Mouse (Mus musculus): ENCODE data around the gene Tmem132a. TPM values are rescaled to one million over a fixed set of nuclear protein-coding genes. Genes with fewer than 3 reads are reported as not detected.

Tmem132a gene
- polyA plus RNA-seq, 1 experiment from 2014 or later = 80.2 TPM

GRCm38 (mm10) chr19:10878201-10878837, 8.6 kb upstream of the Tmem132a start:
- H3K4me2 ChIP-seq = no peak overlapping the region
- H3K27ac ChIP-seq (ENCODE audit: low read depth) = no peak overlapping the region
- no peak overlapping the region for H3K9ac ChIP-seq
- no peaks in the 10 kb centered on the region for H3K9me3 ChIP-seq (ENCODE audit: low read depth, low read length)
- ATAC-seq (ENCODE audit: insufficient read depth) = no peak
- no peaks in the 10 kb centered on the region for H3K27me3 ChIP-seq (ENCODE audit: insufficient read depth, low read length)
- no peak overlapping the region for H3K4me3 ChIP-seq (ENCODE audit: low read depth, low read length)
- WGBS = 88% methylated on average over 7 of the region's 7 CpGs
- peaks cover 29% of the 10 kb centered on the region for H3K36me3 ChIP-seq (ENCODE audit: insufficient read depth)
- DNase-seq = no peak
- TF ChIP-seq CTCF (IDR thresholded peaks at IDR 0.05; ENCODE audit: low read depth) = no peak
- no peaks in the 10 kb centered on the region for H3K4me1 ChIP-seq (ENCODE audit: insufficient read depth)

GRCm38 (mm10) chr19:10871328-10871961, 1.7 kb upstream of the Tmem132a start:
- Histone ChIP-seq H3K27me3 (ENCODE audit: insufficient read depth, low read length) (no peaks in the 10 kb centered on the region), H3K27ac (ENCODE audit: low read depth) (no peak overlapping the region), H3K36me3 (ENCODE audit: insufficient read depth) (peaks cover 43% of the 10 kb centered on the region), H3K9me3 (ENCODE audit: low read depth, low read length) (no peaks in the 10 kb centered on the region), H3K4me3 (ENCODE audit: low read depth, low read length) (no peak overlapping the region), H3K4me2 (no peak overlapping the region), H3K9ac (no peak overlapping the region), H3K4me1 (ENCODE audit: insufficient read depth) (0 out of 2 replicates have a peak, but pooled peaks cover 7% of the 10 kb centered on the region)
- DNase-seq (no peak), ATAC-seq (ENCODE audit: insufficient read depth) (no peak)
- no peak for TF ChIP-seq CTCF (IDR thresholded peaks at IDR 0.05; ENCODE audit: low read depth)
- WGBS = 71% methylated on average over 14 of the region's 14 CpGs

- ATAC-seq (ENCODE audit: insufficient read depth) (no peak), DNase-seq (no peak)
- H3K4me3 ChIP-seq (ENCODE audit: low read depth, low read length) = no peak overlapping the region
- 0 out of 2 replicates have a peak, but pooled peaks cover 7% of the 10 kb centered on the region for H3K4me1 ChIP-seq (ENCODE audit: insufficient read depth)
- H3K36me3 ChIP-seq (ENCODE audit: insufficient read depth) = peaks cover 49% of the 10 kb centered on the region
- no peak overlapping the region for H3K9ac ChIP-seq
- H3K27me3 ChIP-seq (ENCODE audit: insufficient read depth, low read length) = no peaks in the 10 kb centered on the region
- H3K27ac ChIP-seq (ENCODE audit: low read depth) = peak overlapping the region; percentile 80; the same call in 1 of the 2 replicates
- no peak for TF ChIP-seq CTCF (IDR thresholded peaks at IDR 0.05; ENCODE audit: low read depth)
- H3K9me3 ChIP-seq (ENCODE audit: low read depth, low read length) = no peaks in the 10 kb centered on the region
- H3K4me2 ChIP-seq = no peak overlapping the region
- 84% methylated on average over 3 of the region's 3 CpGs for WGBS
These were observed 936 bp upstream of the Tmem132a start for GRCm38 (mm10) chr19:10870676-10871075.

- Histone ChIP-seq H3K4me3 (ENCODE audit: low read depth, low read length) (peak overlapping the region; percentile 85), H3K9ac (peak overlapping the region; percentile 89), H3K36me3 (ENCODE audit: insufficient read depth) (peaks cover 61% of the 10 kb centered on the region), H3K27ac (ENCODE audit: low read depth) (peak overlapping the region; percentile 80), H3K4me1 (ENCODE audit: insufficient read depth) (0 out of 2 replicates have a peak, but pooled peaks cover 7% of the 10 kb centered on the region), H3K27me3 (ENCODE audit: insufficient read depth, low read length) (no peaks in the 10 kb centered on the region), H3K9me3 (ENCODE audit: low read depth, low read length) (no peaks in the 10 kb centered on the region), H3K4me2 (peak overlapping the region; percentile 83)
- under 1% methylated on average over 43 of the region's 43 CpGs for WGBS
- DNase-seq = peak; percentile 91
- no peak for TF ChIP-seq CTCF (IDR thresholded peaks at IDR 0.05; ENCODE audit: low read depth)
- peak; percentile 95 for ATAC-seq (ENCODE audit: insufficient read depth)
These were observed 377 bp downstream of the Tmem132a start for GRCm38 (mm10) chr19:10869241-10869885.

- under 1% methylated on average over 17 of the region's 17 CpGs for WGBS
- H3K4me3 ChIP-seq (ENCODE audit: low read depth, low read length) = peak overlapping the region; percentile 85
- peak overlapping the region; percentile 89 for H3K9ac ChIP-seq
- 0 out of 2 replicates have a peak, but pooled peaks cover 7% of the 10 kb centered on the region for H3K4me1 ChIP-seq (ENCODE audit: insufficient read depth)
- peak overlapping the region; percentile 83 for H3K4me2 ChIP-seq
- H3K27ac ChIP-seq (ENCODE audit: low read depth) = 0 out of 2 replicates have a peak overlapping the region, but pooled peaks have one; percentile 12
- ATAC-seq (ENCODE audit: insufficient read depth) (peak; percentile 28), DNase-seq (peak; percentile 34)
- no peaks in the 10 kb centered on the region for H3K27me3 ChIP-seq (ENCODE audit: insufficient read depth, low read length)
- no peak for TF ChIP-seq CTCF (IDR thresholded peaks at IDR 0.05; ENCODE audit: low read depth)
- H3K36me3 ChIP-seq (ENCODE audit: insufficient read depth) = peaks cover 61% of the 10 kb centered on the region
- no peaks in the 10 kb centered on the region for H3K9me3 ChIP-seq (ENCODE audit: low read depth, low read length)
These were observed 1.1 kb downstream of the Tmem132a start for GRCm38 (mm10) chr19:10868623-10869141.

DNA sequence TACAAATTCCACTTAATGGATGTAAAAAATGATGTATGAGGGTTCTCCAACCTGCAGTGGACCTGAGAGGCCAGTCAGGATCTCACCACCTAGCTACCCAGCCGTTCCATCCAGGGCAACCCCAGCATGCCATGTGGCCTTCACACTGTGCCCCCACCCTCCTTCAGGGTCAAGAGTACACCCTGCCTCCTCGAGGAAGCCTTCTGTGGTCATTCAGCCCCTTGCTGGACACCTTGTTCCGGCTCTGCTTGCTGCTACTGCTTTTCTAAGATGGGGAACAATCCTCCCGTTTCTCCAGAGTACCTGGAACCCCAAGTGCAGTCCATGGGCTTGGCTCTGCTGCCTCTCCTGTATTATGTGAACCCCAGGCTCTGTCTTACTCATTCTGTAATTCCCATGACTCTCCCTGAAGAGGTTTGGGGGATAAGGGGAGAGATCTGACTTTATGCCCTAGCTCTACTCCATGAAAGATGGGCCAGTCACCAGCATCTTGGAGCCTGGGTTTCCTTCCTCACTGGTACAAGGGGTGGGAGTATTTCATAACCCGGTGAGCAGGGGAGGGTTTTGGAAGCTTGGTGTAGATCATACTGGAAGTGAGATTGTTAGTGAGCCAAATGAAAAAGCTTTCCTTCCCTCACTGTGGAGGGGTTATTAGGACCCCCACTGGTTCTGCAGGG, 1.7 kb downstream of the Tmem132a start:
- peak overlapping the region; percentile 85 for H3K4me3 ChIP-seq (ENCODE audit: low read depth, low read length)
- 22% methylated on average over 5 of the region's 5 CpGs for WGBS
- DNase-seq = no peak
- H3K9me3 ChIP-seq (ENCODE audit: low read depth, low read length) = no peaks in the 10 kb centered on the region
- no peaks in the 10 kb centered on the region for H3K27me3 ChIP-seq (ENCODE audit: insufficient read depth, low read length)
- no peak for ATAC-seq (ENCODE audit: insufficient read depth)
- H3K4me1 ChIP-seq (ENCODE audit: insufficient read depth) = 0 out of 2 replicates have a peak, but pooled peaks cover 7% of the 10 kb centered on the region
- peaks cover 61% of the 10 kb centered on the region for H3K36me3 ChIP-seq (ENCODE audit: insufficient read depth)
- H3K9ac ChIP-seq = peak overlapping the region; percentile 89
- peak overlapping the region; percentile 83 for H3K4me2 ChIP-seq
- no peak for TF ChIP-seq CTCF (IDR thresholded peaks at IDR 0.05; ENCODE audit: low read depth)
- H3K27ac ChIP-seq (ENCODE audit: low read depth) = no peak overlapping the region
